Mouse (Mus musculus) neural tube, embryonic 14.5 days (tissue): ENCODE measurements around the gene Clpb. TPM values are rescaled to one million over a fixed set of nuclear protein-coding genes. Genes with fewer than 3 reads are reported as not detected.

Experiments used
- ATAC-seq: fragments of 200-750 bp; cut with Nextera tagmentation; 2 replicates; pipeline ENCODE4 v1.8.0; 2017; ENCODE audit warnings: low read depth, mild to moderate bottlenecking, moderate TSS enrichment, moderate library complexity
- H3K27ac ChIP-seq: fragments of 300-500 bp; sonication (generic); 2 replicates; pipeline ENCODE4 v1.5.1; 2014; ENCODE audit warnings: low read depth, mild to moderate bottlenecking, control low read depth, low read length, moderate library complexity, mixed read lengths
- H3K27me3 ChIP-seq: fragments of 300-500 bp; sonication (generic); 2 replicates; pipeline ENCODE4 v1.6.1; 2014; ENCODE audit warnings: low read length; ENCODE audit not compliant: control insufficient read depth, insufficient read depth
- H3K36me3 ChIP-seq: fragments of 300-500 bp; sonication (generic); 2 replicates; pipeline ENCODE4 v1.6.1; 2014; ENCODE audit warnings: low read length, mixed read lengths; ENCODE audit not compliant: control insufficient read depth, insufficient read depth
- H3K4me1 ChIP-seq: fragments of 300-500 bp; sonication (generic); 2 replicates; pipeline ENCODE4 v1.6.1; 2014; ENCODE audit warnings: low read length; ENCODE audit not compliant: control insufficient read depth, insufficient read depth
- H3K4me2 ChIP-seq: fragments of 300-500 bp; sonication (generic); 2 replicates; pipeline ENCODE4 v1.6.1; 2014; ENCODE audit warnings: mild to moderate bottlenecking, low read depth, low read length, control low read depth
- H3K4me3 ChIP-seq: fragments of 300-500 bp; sonication (generic); 2 replicates; pipeline ENCODE4 v1.5.1; 2014; ENCODE audit warnings: low read depth, low read length, control low read depth, mixed read lengths
- H3K9ac ChIP-seq: fragments of 300-500 bp; sonication (generic); replicated peaks from 2 replicates; pipeline ENCODE4 v1.6.1; 2014; ENCODE audit warnings: low read depth, mild to moderate bottlenecking, control low read depth, low read length, mixed read lengths
- H3K9me3 ChIP-seq: fragments of 300-500 bp; sonication (generic); 2 replicates; pipeline ENCODE4 v1.6.1; 2016; ENCODE audit warnings: low read length; ENCODE audit not compliant: control insufficient read depth
- WGBS: fragments of 180-500 bp; shearing (Covaris S2); extraction: QIAGEN DNeasy Blood & Tissue Kit; methylation state at CpG from one replicate; pipeline ENCODE4 v1.1.7; 2014; 5-methylcytosine and 5-hydroxymethylcytosine counted together
- polyA plus RNA-seq: library from polyadenylated mRNA; unstranded; fragments of >200 nt; fragmentation: Nextera tagmentation; extraction: Ambion mirVana; gene quantifications from 2 replicates; pipeline ENCODE4 v1.2.1, GENCODE M21; 2014

Clpb gene
- polyA plus RNA-seq, 1 experiment from 2014 or later, result 37.5 TPM

- WGBS, result 80% methylated on average over 1 of the region's 1 CpGs
- Histone ChIP-seq H3K27me3 (no peaks in the 10 kb centered on the region), H3K9me3 (no peaks in the 10 kb centered on the region), H3K4me1 (peaks cover 13% of the 10 kb centered on the region; the same call in 1 of the 2 replicates), H3K4me3 (no peak overlapping the region), H3K27ac (no peak overlapping the region), H3K36me3 (no peaks in the 10 kb centered on the region), H3K9ac (no peak overlapping the region), H3K4me2 (no peak overlapping the region)
- ATAC-seq, result no peak
Observed at GRCm38 (mm10) chr7:101662006-101662405, 1.4 kb upstream of the Clpb start.

- Histone ChIP-seq H3K27me3 (no peaks in the 10 kb centered on the region), H3K9ac (0 out of 2 replicates have a peak overlapping the region, but pooled peaks have one; percentile 25), H3K4me1 (peaks cover 13% of the 10 kb centered on the region; the same call in 1 of the 2 replicates), H3K4me2 (peak overlapping the region; percentile 11; the same call in 1 of the 2 replicates), H3K4me3 (no peak overlapping the region), H3K36me3 (no peaks in the 10 kb centered on the region), H3K27ac (no peak overlapping the region), H3K9me3 (no peaks in the 10 kb centered on the region)
- 5% methylated on average over 3 of the region's 3 CpGs for WGBS
- peak; percentile 13; the same call in 1 of the 2 replicates for ATAC-seq
Observed at GRCm38 (mm10) chr7:101666581-101666980, 3.1 kb downstream of the Clpb start.

GRCm38 (mm10) chr7:101671601-101672280, 8.3 kb downstream of the Clpb start:
- H3K36me3 ChIP-seq, result no peaks in the 10 kb centered on the region
- 80% methylated on average over 5 of the region's 5 CpGs for WGBS
- no peak overlapping the region for H3K4me3 ChIP-seq
- no peak for ATAC-seq
- no peak overlapping the region for H3K27ac ChIP-seq
- no peaks in the 10 kb centered on the region for H3K9me3 ChIP-seq
- no peaks in the 10 kb centered on the region for H3K27me3 ChIP-seq
- H3K9ac ChIP-seq, result no peak overlapping the region
- no peak overlapping the region for H3K4me2 ChIP-seq
- H3K4me1 ChIP-seq, result no peaks in the 10 kb centered on the region; the same call in 1 of the 2 replicates

GRCm38 (mm10) chr7:101673497-101673896, 10.1 kb downstream of the Clpb start:
- Histone ChIP-seq H3K4me2 (no peak overlapping the region), H3K9ac (0 out of 2 replicates have a peak overlapping the region, but pooled peaks have one; percentile 8), H3K36me3 (no peaks in the 10 kb centered on the region), H3K27me3 (no peaks in the 10 kb centered on the region), H3K4me1 (no peaks in the 10 kb centered on the region), H3K4me3 (no peak overlapping the region), H3K27ac (no peak overlapping the region), H3K9me3 (no peaks in the 10 kb centered on the region)
- 26% methylated on average over 2 of the region's 2 CpGs for WGBS
- no peak for ATAC-seq

- 43% methylated on average over 6 of the region's 6 CpGs for WGBS
- H3K4me2 ChIP-seq, result no peak overlapping the region
- no peak overlapping the region for H3K9ac ChIP-seq
Observed at GRCm38 (mm10) chr7:101676033-101676761, 12.8 kb downstream of the Clpb start.

GRCm38 (mm10) chr7:101676762-101677308, 13.4 kb downstream of the Clpb start:
- Histone ChIP-seq H3K9ac (no peak overlapping the region; the same call in 1 of the 2 replicates), H3K4me3 (no peak overlapping the region), H3K36me3 (no peaks in the 10 kb centered on the region), H3K9me3 (no peaks in the 10 kb centered on the region), H3K27ac (no peak overlapping the region), H3K27me3 (no peaks in the 10 kb centered on the region), H3K4me1 (no peaks in the 10 kb centered on the region), H3K4me2 (no peak overlapping the region)
- WGBS, result 18% methylated on average over 3 of the region's 3 CpGs
- ATAC-seq, result no peak

More at GRCm38 (mm10) chr7:101676033-101676761, 12.8 kb downstream of the Clpb start:
- no peaks in the 10 kb centered on the region for H3K36me3 ChIP-seq
- no peak for ATAC-seq
- H3K27ac ChIP-seq, result no peak overlapping the region
- no peak overlapping the region for H3K4me3 ChIP-seq
- H3K4me1 ChIP-seq, result no peaks in the 10 kb centered on the region
- no peaks in the 10 kb centered on the region for H3K9me3 ChIP-seq
- no peaks in the 10 kb centered on the region for H3K27me3 ChIP-seq

- Histone ChIP-seq H3K9me3 (no peaks in the 10 kb centered on the region), H3K4me3 (no peak overlapping the region), H3K4me1 (no peaks in the 10 kb centered on the region; the same call in 1 of the 2 replicates), H3K27me3 (no peaks in the 10 kb centered on the region), H3K36me3 (no peaks in the 10 kb centered on the region), H3K27ac (no peak overlapping the region), H3K9ac (no peak overlapping the region), H3K4me2 (no peak overlapping the region)
- peak; percentile 94 for ATAC-seq
- WGBS, result 8% methylated on average over 7 of the region's 7 CpGs
Observed at GRCm38 (mm10) chr7:101679591-101679990, 16.2 kb downstream of the Clpb start.

- Histone ChIP-seq H3K27me3 (no peaks in the 10 kb centered on the region), H3K9ac (no peak overlapping the region), H3K4me2 (no peak overlapping the region), H3K4me3 (no peak overlapping the region), H3K4me1 (no peaks in the 10 kb centered on the region; the same call in 1 of the 2 replicates), H3K27ac (no peak overlapping the region), H3K9me3 (no peaks in the 10 kb centered on the region), H3K36me3 (no peaks in the 10 kb centered on the region)
- WGBS, result 81% methylated on average over 3 of the region's 3 CpGs
- ATAC-seq, result no peak
Observed at GRCm38 (mm10) chr7:101680961-101681360, 17.5 kb downstream of the Clpb start.
